Mouse (Mus musculus): ENCODE measurements around the gene Tha1. TPM values are rescaled to one million over a fixed set of nuclear protein-coding genes. Genes with fewer than 3 reads are reported as not detected.

Tha1 gene
- polyA plus RNA-seq, 1 experiment from 2014 or later: 3.0 TPM

DNA sequence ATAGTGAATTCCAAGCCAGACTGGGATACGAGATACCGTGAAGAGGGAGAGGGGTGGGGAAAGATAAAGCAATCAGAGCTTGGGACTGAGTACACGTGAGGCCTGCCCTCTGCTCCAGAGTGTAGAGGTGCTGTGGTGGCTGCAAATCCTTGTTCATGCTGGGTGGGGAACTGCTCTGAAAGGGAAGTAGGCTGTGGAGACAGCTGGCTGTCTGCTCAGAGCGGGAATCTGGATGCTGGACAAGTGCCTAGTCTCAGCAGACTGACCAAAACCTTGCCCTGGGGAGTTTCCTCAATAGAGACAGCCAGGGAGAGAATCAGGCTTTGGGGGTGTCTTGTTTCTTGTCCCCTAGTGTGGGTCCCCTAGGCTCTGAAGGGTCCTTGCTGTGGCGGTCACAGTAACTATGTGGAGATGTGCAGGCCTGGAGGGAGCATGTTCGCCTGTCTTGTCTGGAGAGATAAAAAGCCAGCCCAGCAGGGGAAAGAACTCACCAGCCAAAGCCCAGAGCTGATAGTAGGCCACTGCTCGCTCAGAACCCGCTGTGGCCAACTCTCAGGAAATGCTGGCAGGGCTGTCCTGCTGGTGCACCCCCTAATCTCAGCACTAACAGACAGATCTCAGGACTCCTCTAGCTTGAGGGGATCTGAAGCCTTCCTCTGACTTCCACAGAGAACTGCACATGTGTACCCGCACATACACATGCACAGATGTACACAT lies 44.2 kb downstream of the Tha1 start:
- H3K9ac ChIP-seq (ENCODE audit: low read depth, low read length): 0 out of 2 replicates have a peak overlapping the region, but pooled peaks have one; percentile 52
- peak overlapping the region; percentile 81 for H3K4me2 ChIP-seq
- H3K4me3 ChIP-seq (ENCODE audit: low read depth, low read length): no peak overlapping the region
- 0 out of 2 replicates have a peak, but pooled peaks have one; percentile 11 for ATAC-seq (replicated peaks; ENCODE audit: insufficient number of reproducible peaks, low FRiP score, low TSS enrichment)
- 16% methylated on average over 9 of the region's 9 CpGs for WGBS (ENCODE audit: insufficient replicate concordance)
- no peaks in the 10 kb centered on the region for H3K36me3 ChIP-seq (ENCODE audit: control insufficient read depth, insufficient read depth, low read length)
- no peaks in the 10 kb centered on the region for H3K27me3 ChIP-seq (ENCODE audit: control insufficient read depth, insufficient read depth, low read length)
- H3K27ac ChIP-seq (ENCODE audit: low read depth, low read length): peak overlapping the region; percentile 97
- no peaks in the 10 kb centered on the region for H3K9me3 ChIP-seq (replicated peaks; ENCODE audit: control insufficient read depth, low read length)
- H3K4me1 ChIP-seq (ENCODE audit: control insufficient read depth, insufficient read depth, low read length): peaks cover 63% of the 10 kb centered on the region

DNA sequence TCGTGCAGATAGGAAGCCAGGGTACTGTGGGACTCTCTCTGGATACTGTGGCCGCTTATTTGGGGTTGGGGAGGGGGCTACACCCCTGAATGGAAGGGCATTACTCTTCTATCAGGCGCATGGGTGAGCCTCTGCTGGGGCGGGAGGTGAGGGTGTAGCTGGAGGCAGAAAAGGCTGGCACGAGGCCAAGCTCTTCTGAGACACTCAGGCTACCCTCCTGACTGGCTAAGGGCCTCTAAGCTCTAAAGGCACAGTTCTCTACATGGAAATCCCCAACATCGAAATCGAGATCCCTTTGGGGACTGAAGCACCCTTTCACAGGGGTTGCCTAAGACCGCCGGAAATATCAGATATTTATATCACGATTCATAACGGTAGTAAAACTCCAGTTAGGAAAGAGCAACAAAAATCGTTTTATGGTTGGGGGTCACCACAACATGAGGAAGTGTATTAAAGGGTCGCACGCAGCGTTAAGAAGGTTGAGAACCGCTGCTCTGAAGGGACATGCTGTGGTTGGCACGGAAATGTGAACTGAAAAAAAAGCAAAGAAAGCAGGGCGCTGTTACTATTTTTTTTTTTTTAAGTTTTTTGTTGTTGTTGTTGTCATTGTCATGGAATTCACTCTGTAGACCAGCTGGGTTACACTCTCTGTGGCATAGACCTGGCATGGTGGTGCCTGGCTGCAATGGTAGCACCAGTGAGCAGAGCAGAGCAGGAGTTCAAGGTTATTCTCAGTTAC lies 45.0 kb downstream of the Tha1 start:
- no peaks in the 10 kb centered on the region for H3K36me3 ChIP-seq (ENCODE audit: control insufficient read depth, insufficient read depth, low read length)
- no peaks in the 10 kb centered on the region for H3K27me3 ChIP-seq (ENCODE audit: control insufficient read depth, insufficient read depth, low read length)
- H3K9ac ChIP-seq (ENCODE audit: low read depth, low read length): peak overlapping the region; percentile 52; the same call in 1 of the 2 replicates
- H3K9me3 ChIP-seq (replicated peaks; ENCODE audit: control insufficient read depth, low read length): no peaks in the 10 kb centered on the region
- 57% methylated on average over 18 of the region's 18 CpGs for WGBS (ENCODE audit: insufficient replicate concordance)
- H3K27ac ChIP-seq (ENCODE audit: low read depth, low read length): peak overlapping the region; percentile 97
- peaks cover 66% of the 10 kb centered on the region for H3K4me1 ChIP-seq (ENCODE audit: control insufficient read depth, insufficient read depth, low read length)
- ATAC-seq (replicated peaks; ENCODE audit: insufficient number of reproducible peaks, low FRiP score, low TSS enrichment): no peak
- H3K4me3 ChIP-seq (ENCODE audit: low read depth, low read length): no peak overlapping the region
- H3K4me2 ChIP-seq: peak overlapping the region; percentile 81

DNA sequence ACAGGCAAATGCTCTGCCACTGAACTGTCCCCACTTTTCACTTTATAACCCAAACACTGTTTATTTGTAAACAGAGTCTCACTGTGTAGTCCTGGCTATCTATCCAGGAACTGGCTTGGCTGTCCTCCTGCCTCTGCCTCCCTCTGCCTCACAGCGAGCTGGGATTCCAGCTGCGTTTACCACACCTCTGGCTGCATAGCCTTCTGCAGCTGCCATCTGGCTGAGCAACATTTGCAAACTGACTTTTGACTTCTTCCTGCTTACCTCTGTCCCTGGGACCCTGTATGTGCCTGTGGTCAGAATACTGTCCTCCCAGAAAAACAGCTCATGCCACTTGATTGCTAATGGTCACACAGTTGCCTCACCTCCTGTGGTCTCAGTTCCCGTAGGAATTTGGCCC lies 45.9 kb downstream of the Tha1 start:
- Histone ChIP-seq H3K36me3 (ENCODE audit: control insufficient read depth, insufficient read depth, low read length) (peaks cover 4% of the 10 kb centered on the region), H3K4me3 (ENCODE audit: low read depth, low read length) (no peak overlapping the region), H3K9ac (ENCODE audit: low read depth, low read length) (0 out of 2 replicates have a peak overlapping the region, but pooled peaks have one; percentile 3), H3K27me3 (ENCODE audit: control insufficient read depth, insufficient read depth, low read length) (no peaks in the 10 kb centered on the region), H3K9me3 (replicated peaks; ENCODE audit: control insufficient read depth, low read length) (no peaks in the 10 kb centered on the region), H3K27ac (ENCODE audit: low read depth, low read length) (peak overlapping the region; percentile 97), H3K4me1 (ENCODE audit: control insufficient read depth, insufficient read depth, low read length) (peaks cover 68% of the 10 kb centered on the region), H3K4me2 (peak overlapping the region; percentile 81)
- 53% methylated on average over 3 of the region's 3 CpGs for WGBS (ENCODE audit: insufficient replicate concordance)
- no peak for ATAC-seq (replicated peaks; ENCODE audit: insufficient number of reproducible peaks, low FRiP score, low TSS enrichment)

DNA sequence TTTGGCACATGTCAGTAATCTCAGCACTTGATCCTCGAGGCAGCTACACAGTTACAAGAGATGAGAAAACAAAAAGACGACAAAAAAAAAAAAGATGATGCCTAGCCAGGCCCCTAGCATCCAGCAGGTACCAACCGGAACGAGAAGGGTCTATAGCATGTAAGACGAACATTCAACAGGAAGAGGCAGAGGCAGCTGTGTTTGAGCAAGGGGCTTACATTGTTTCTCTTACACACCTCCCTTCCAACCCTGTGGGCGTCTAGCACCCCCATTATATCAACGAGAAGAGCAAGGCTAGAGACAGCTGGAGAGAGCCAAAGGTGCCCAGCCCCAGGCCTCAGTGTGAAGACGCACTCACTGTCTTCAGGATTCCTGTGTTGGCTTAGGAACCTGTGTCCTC lies 46.4 kb downstream of the Tha1 start:
- H3K4me2 ChIP-seq: peak overlapping the region; percentile 81
- H3K27ac ChIP-seq (ENCODE audit: low read depth, low read length): peak overlapping the region; percentile 97; the same call in 1 of the 2 replicates
- H3K9ac ChIP-seq (ENCODE audit: low read depth, low read length): 0 out of 2 replicates have a peak overlapping the region, but pooled peaks have one; percentile 3
- 67% methylated on average over 8 of the region's 8 CpGs for WGBS (ENCODE audit: insufficient replicate concordance)
- peaks cover 63% of the 10 kb centered on the region for H3K4me1 ChIP-seq (ENCODE audit: control insufficient read depth, insufficient read depth, low read length)
- H3K4me3 ChIP-seq (ENCODE audit: low read depth, low read length): no peak overlapping the region
- H3K36me3 ChIP-seq (ENCODE audit: control insufficient read depth, insufficient read depth, low read length): peaks cover 5% of the 10 kb centered on the region
- ATAC-seq (replicated peaks; ENCODE audit: insufficient number of reproducible peaks, low FRiP score, low TSS enrichment): no peak
- H3K9me3 ChIP-seq (replicated peaks; ENCODE audit: control insufficient read depth, low read length): no peaks in the 10 kb centered on the region
- H3K27me3 ChIP-seq (ENCODE audit: control insufficient read depth, insufficient read depth, low read length): no peaks in the 10 kb centered on the region

DNA sequence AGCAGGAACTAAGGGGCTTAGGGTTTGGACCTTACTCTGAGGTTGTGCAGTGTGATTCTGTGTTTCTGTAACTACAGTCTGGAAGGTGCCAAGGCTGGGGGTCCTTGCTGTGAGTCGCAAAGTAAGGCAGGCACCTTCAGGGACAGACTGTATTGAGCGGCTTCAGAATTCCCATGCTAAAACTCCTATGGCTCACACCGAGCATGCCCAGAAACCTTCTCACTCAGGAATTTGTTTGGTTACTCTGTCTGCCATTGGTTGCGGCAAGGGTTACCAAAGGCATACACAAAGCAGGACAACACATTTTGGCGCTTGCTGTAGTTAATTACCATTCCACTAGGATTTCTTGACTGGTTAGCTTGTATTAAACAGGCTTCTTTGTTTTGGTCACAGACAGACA lies 47.1 kb downstream of the Tha1 start:
- WGBS (ENCODE audit: insufficient replicate concordance): 17% methylated on average over 5 of the region's 5 CpGs
- ATAC-seq (replicated peaks; ENCODE audit: insufficient number of reproducible peaks, low FRiP score, low TSS enrichment): no peak
- peaks cover 62% of the 10 kb centered on the region for H3K4me1 ChIP-seq (ENCODE audit: control insufficient read depth, insufficient read depth, low read length)

DNA sequence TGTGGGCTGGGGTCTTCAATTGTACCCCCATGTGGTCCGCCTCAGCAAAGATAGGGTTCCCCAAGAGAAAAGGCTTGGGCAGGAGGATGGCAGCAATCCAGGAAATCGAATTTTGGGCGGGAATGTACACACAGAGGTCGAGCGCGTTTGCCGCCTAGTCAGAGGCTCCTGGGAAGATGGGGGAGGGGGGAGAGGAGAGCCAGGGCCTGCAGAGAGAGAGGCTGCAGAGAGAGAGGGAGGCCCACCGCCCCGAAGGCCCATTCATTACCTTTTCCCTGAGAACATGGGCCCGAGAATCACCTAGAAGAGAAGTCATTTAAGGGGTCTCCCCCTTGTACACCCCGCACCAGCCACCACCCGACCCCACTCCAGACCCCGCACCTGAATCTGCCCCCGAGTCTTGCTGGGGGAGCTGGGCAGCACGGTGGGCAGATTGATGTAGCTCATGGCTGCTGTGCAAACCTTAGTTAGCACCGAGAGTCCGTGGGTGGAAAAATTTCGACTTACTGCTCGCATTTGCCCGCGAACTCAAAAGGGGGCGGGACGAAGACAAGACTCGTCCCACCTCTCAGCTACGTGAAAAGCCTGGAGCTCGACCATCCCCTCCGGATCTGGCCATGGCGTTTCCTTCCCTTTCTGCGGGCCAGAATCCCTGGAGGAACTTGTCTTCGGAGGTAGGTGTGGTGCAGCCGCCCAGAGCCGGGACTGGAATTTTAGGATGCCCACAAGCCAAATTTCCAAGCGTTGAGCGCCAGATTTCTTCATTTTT lies 47.8 kb downstream of the Tha1 start, which contains the start of the genes Afmid and Tk1:
Gene Afmid (plus strand): TSS at position 592 of the 769 bp plus-strand sequence.
Gene Tk1 (minus strand): TSS at position 760 of the 769 bp plus-strand sequence.
- peak within 1 kb of the TSS; percentile 65 for H3K4me3 ChIP-seq (ENCODE audit: low read depth, low read length)
- peak within 1 kb of the TSS; percentile 81 for H3K4me2 ChIP-seq
- 0 out of 2 replicates have a peak, but pooled peaks have one; percentile 27 for ATAC-seq (replicated peaks; ENCODE audit: insufficient number of reproducible peaks, low FRiP score, low TSS enrichment)
- no peaks in the 10 kb centered on the region for H3K9me3 ChIP-seq (replicated peaks; ENCODE audit: control insufficient read depth, low read length)
- under 1% methylated on average over 34 of the region's 34 CpGs for WGBS (ENCODE audit: insufficient replicate concordance)
- H3K36me3 ChIP-seq (ENCODE audit: control insufficient read depth, insufficient read depth, low read length): peaks cover 14% of the 10 kb centered on the region
- H3K27me3 ChIP-seq (ENCODE audit: control insufficient read depth, insufficient read depth, low read length): no peaks in the 10 kb centered on the region
- peak within 1 kb of the TSS; percentile 89 for H3K27ac ChIP-seq (ENCODE audit: low read depth, low read length)
- H3K9ac ChIP-seq (ENCODE audit: low read depth, low read length): peak within 1 kb of the TSS; percentile 86
- H3K4me1 ChIP-seq (ENCODE audit: control insufficient read depth, insufficient read depth, low read length): peaks cover 57% of the 10 kb centered on the region

More for the DNA sequence above, 47.1 kb downstream of the Tha1 start:
- H3K4me2 ChIP-seq: peak overlapping the region; percentile 81
- peak overlapping the region; percentile 65 for H3K4me3 ChIP-seq (ENCODE audit: low read depth, low read length)
- peak overlapping the region; percentile 86 for H3K9ac ChIP-seq (ENCODE audit: low read depth, low read length)
- no peaks in the 10 kb centered on the region for H3K9me3 ChIP-seq (replicated peaks; ENCODE audit: control insufficient read depth, low read length)
- peaks cover 11% of the 10 kb centered on the region for H3K36me3 ChIP-seq (ENCODE audit: control insufficient read depth, insufficient read depth, low read length)
- H3K27me3 ChIP-seq (ENCODE audit: control insufficient read depth, insufficient read depth, low read length): no peaks in the 10 kb centered on the region
- H3K27ac ChIP-seq (ENCODE audit: low read depth, low read length): peak overlapping the region; percentile 89

DNA sequence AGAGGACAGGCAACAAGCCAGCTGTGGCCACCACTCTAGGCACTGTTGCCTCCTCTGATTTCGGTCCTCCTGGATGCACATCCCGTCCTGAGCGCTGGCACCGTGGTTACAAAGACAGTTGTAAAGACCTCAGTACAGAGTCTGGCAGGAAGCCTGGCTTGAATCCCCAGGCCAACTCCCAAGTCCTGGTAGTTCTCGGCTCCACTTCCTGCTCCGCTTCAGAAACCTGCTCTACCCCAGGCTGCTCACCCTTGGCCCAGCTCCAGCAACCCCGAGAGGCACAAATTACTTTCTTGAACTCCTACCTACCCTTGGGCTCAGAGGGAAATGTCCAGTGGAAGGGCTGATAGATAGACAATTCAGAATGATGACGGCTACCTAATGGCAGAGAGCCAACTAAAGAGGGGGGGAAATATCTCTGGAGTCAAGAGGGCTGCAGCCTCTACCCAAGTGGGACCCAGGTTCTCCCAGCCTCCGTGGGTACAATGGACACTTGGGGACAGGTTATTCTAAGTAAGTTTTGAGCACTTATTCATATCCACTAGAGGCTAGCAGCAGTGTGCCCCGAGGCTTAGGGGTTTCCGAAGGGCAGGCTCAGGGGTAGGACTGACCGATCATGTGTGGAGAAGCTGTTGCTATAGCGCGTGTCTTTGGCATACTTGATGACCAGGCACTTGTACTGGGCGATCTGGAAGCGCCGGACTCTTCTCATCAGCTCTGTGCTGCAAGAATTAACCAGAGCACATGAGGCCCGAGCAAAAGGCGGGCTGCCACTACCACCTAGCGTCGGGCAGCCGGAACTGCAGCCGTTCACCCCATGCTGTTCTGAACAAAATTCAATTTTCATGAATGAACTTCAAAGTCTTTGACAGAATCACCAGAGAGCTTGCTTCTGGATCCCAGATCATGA lies 49.0 kb downstream of the Tha1 start:
- Histone ChIP-seq H3K9ac (ENCODE audit: low read depth, low read length) (peak overlapping the region; percentile 86), H3K4me1 (ENCODE audit: control insufficient read depth, insufficient read depth, low read length) (peaks cover 51% of the 10 kb centered on the region), H3K9me3 (replicated peaks; ENCODE audit: control insufficient read depth, low read length) (no peaks in the 10 kb centered on the region), H3K4me3 (ENCODE audit: low read depth, low read length) (peak overlapping the region; percentile 65), H3K4me2 (peak overlapping the region; percentile 81), H3K27me3 (ENCODE audit: control insufficient read depth, insufficient read depth, low read length) (no peaks in the 10 kb centered on the region), H3K36me3 (ENCODE audit: control insufficient read depth, insufficient read depth, low read length) (peaks cover 18% of the 10 kb centered on the region), H3K27ac (ENCODE audit: low read depth, low read length) (peak overlapping the region; percentile 89)
- ATAC-seq (replicated peaks; ENCODE audit: insufficient number of reproducible peaks, low FRiP score, low TSS enrichment): 0 out of 2 replicates have a peak, but pooled peaks have one; percentile 43
- 22% methylated on average over 23 of the region's 23 CpGs for WGBS (ENCODE audit: insufficient replicate concordance)

Data from heart, embryonic 11.5 days (tissue).